In genomic region chr9:69587096-69587495, GRCm38 (mm10) we compare ENCODE assay signal across 27 mouse cellular contexts.
DNase-seq lines count a peak whose midpoint lies in the region; ATAC-seq lines count a peak whose summit lies in the region.
"Had no signal": no experiment of that assay in that cellular context is flagged by ENCODE, and none has a peak within 500 bp of the region (broad histone marks: within the 10 kb centered on the region; RNA-seq: fewer than 3 reads in every experiment).

No protein-coding gene starts in this region.

- no peak overlapping the region for H3K9ac ChIP-seq in kidney, embryonic 16.5 days (replicated peaks; ENCODE audit: low read length)
- H3K9ac ChIP-seq in midbrain, embryonic 14.5 days (replicated peaks; ENCODE audit: low read length): no peak overlapping the region
- no peak overlapping the region for H3K9ac ChIP-seq in midbrain, embryonic 11.5 days (ENCODE audit: low read length)
- H3K9ac ChIP-seq: forebrain, postnatal 0 days; heart, embryonic 15.5 days; hindbrain, embryonic 13.5 days; liver, embryonic 14.5 days had no signal

- no peak overlapping the region for H3K4me3 ChIP-seq in kidney, embryonic 16.5 days (ENCODE audit: low read length)
- no peak overlapping the region for H3K4me3 ChIP-seq in midbrain, embryonic 14.5 days (replicated peaks; ENCODE audit: low read depth, low read length)
- no peak overlapping the region for H3K4me3 ChIP-seq in midbrain, embryonic 11.5 days (ENCODE audit: low read depth, low read length)
- H3K4me3 ChIP-seq: erythroblast, embryonic 14.5 days; heart, embryonic 15.5 days; hindbrain, embryonic 13.5 days had no signal

- peak; percentile 28 for DNase-seq in kidney, adult 11 months
- peak; percentile 15 for DNase-seq in midbrain, embryonic 14.5 days
- no peak for DNase-seq in midbrain, embryonic 11.5 days (ENCODE audit: low spot score, missing footprints)
- DNase-seq in kidney, postnatal 36 days: peak; percentile 26 to 37
- DNase-seq in neural tube, embryonic 10.5 days (ENCODE audit: extremely low spot score, low spot score): no peak
- DNase-seq: adrenal gland, adult 2 months; adrenal gland, postnatal 36 days; B cell, adult 2 months; cerebellum, adult 18-20 months; cerebellum, postnatal 14 days; forebrain, postnatal 0 days; layer of hippocampus, postnatal 36 days; liver; lung, adult 2 months; lung, postnatal 10 days; right cerebral cortex, adult 18-20 months; spleen, adult 18-20 months; thymus, adult 18-20 months; thymus, postnatal 25 days had no signal

- 71% methylated on average over 3 of the region's 3 CpGs for WGBS in kidney, embryonic 16.5 days
- 66% methylated on average over 3 of the region's 3 CpGs for WGBS in midbrain, embryonic 14.5 days
- WGBS in midbrain, embryonic 11.5 days: 86% methylated on average over 3 of the region's 3 CpGs

- H3K4me2 ChIP-seq in kidney, embryonic 16.5 days (replicated peaks; ENCODE audit: low read depth, low read length): no peak overlapping the region
- no peak overlapping the region for H3K4me2 ChIP-seq in midbrain, embryonic 14.5 days (ENCODE audit: low read length)
- H3K4me2 ChIP-seq in midbrain, embryonic 11.5 days: no peak overlapping the region
- H3K4me2 ChIP-seq: heart, embryonic 15.5 days; hindbrain, embryonic 13.5 days had no signal

- H3K9me3 ChIP-seq in kidney, embryonic 16.5 days (ENCODE audit: low read length): no peaks in the 10 kb centered on the region
- H3K9me3 ChIP-seq in midbrain, embryonic 14.5 days (ENCODE audit: control insufficient read depth, low read length): no peaks in the 10 kb centered on the region
- H3K9me3 ChIP-seq in midbrain, embryonic 11.5 days (ENCODE audit: control insufficient read depth, low read length): no peaks in the 10 kb centered on the region
- H3K9me3 ChIP-seq: heart, embryonic 15.5 days; hindbrain, embryonic 13.5 days had no signal

- H3K27ac ChIP-seq in kidney, embryonic 16.5 days (ENCODE audit: low read length): no peak overlapping the region
- peak overlapping the region; percentile 58 for H3K27ac ChIP-seq in midbrain, embryonic 14.5 days (replicated peaks; ENCODE audit: low read depth, low read length)
- H3K27ac ChIP-seq in midbrain, embryonic 11.5 days (ENCODE audit: low read depth, low read length): no peak overlapping the region
- H3K27ac ChIP-seq: heart, embryonic 15.5 days; hindbrain, embryonic 13.5 days; liver, embryonic 14.5 days; macrophage; stomach, postnatal 0 days had no signal

- H3K27me3 ChIP-seq in kidney, embryonic 16.5 days (ENCODE audit: insufficient read depth, low read length): no peaks in the 10 kb centered on the region
- no peaks in the 10 kb centered on the region for H3K27me3 ChIP-seq in midbrain, embryonic 14.5 days (ENCODE audit: control insufficient read depth, insufficient read depth, low read length)
- no peaks in the 10 kb centered on the region for H3K27me3 ChIP-seq in midbrain, embryonic 11.5 days (ENCODE audit: control insufficient read depth, insufficient read depth, low read length)
- H3K27me3 ChIP-seq: heart, embryonic 15.5 days; hindbrain, embryonic 13.5 days had no signal

- ATAC-seq in kidney, embryonic 16.5 days (ENCODE audit: low FRiP score, low TSS enrichment): no peak
- no peak for ATAC-seq in midbrain, embryonic 14.5 days (ENCODE audit: low FRiP score, low TSS enrichment)
- no peak for ATAC-seq in midbrain, embryonic 11.5 days (ENCODE audit: low FRiP score)
- no peak for ATAC-seq in activated CD4-positive, CD25-positive, alpha-beta regulatory T cell, adult 4 months
- ATAC-seq: forebrain, postnatal 0 days had no signal

- H3K4me1 ChIP-seq in kidney, embryonic 16.5 days (ENCODE audit: insufficient read depth, low read length): no peaks in the 10 kb centered on the region
- 0 out of 2 replicates have a peak, but pooled peaks cover 4% of the 10 kb centered on the region for H3K4me1 ChIP-seq in midbrain, embryonic 14.5 days (ENCODE audit: control insufficient read depth, insufficient read depth, low read length)
- no peaks in the 10 kb centered on the region for H3K4me1 ChIP-seq in midbrain, embryonic 11.5 days (ENCODE audit: control insufficient read depth, insufficient read depth, low read length)
- H3K4me1 ChIP-seq: heart, embryonic 15.5 days had no signal

- H3K36me3 ChIP-seq in kidney, embryonic 16.5 days (ENCODE audit: insufficient read depth, low read length): no peaks in the 10 kb centered on the region
- H3K36me3 ChIP-seq in midbrain, embryonic 14.5 days (ENCODE audit: control insufficient read depth, insufficient read depth, low read length): no peaks in the 10 kb centered on the region
- H3K36me3 ChIP-seq in midbrain, embryonic 11.5 days (ENCODE audit: control insufficient read depth, insufficient read depth, low read length): no peaks in the 10 kb centered on the region
- H3K36me3 ChIP-seq: heart, embryonic 15.5 days; hindbrain, embryonic 13.5 days had no signal

Comparison
In these comparisons a context has a peak if more than half of its experiments do, and no peak if none do; other contexts are left out.
1. DNase-seq: peak in kidney, adult 11 months (single experiment), midbrain, embryonic 14.5 days (single experiment) and kidney, postnatal 36 days (2 of 2); none in midbrain, embryonic 11.5 days (single experiment) and neural tube, embryonic 10.5 days (single experiment).